Mouse (Mus musculus): ENCODE data around the gene Pgrmc2. TPM values are rescaled to one million over a fixed set of nuclear protein-coding genes. Genes with fewer than 3 reads are reported as not detected.

Gene Pgrmc2
- 33.3 TPM for total RNA-seq (2023)

GRCm38 (mm10) chr3:41082885-41083789 lies at the start of gene Pgrmc2:
Pgrmc2 (minus strand) TSS chr3:41083046.

Other genes starting within 250 kb of the Pgrmc2 start
- 13.9 TPM for gene Mfsd8, start 236.2 kb downstream of the Pgrmc2 start, total RNA-seq (2023)
- gene Abhd18, start 236.1 kb downstream of the Pgrmc2 start, total RNA-seq (2023), result 15.0 TPM
- not detected for gene 1700034I23Rik, start 180.5 kb downstream of the Pgrmc2 start, total RNA-seq (2023)
- 21.3 TPM for gene Larp1b, start 133.2 kb downstream of the Pgrmc2 start, total RNA-seq (2023)

Data from CD4-positive naive resting alpha-beta T cell, adult 57 days (primary cell).